Mouse (Mus musculus): ENCODE measurements around the gene Mul1. TPM values are rescaled to one million over a fixed set of nuclear protein-coding genes. Genes with fewer than 3 reads are reported as not detected.

Gene Mul1
- total RNA-seq, 4 experiments from 2014 or later = 72.0 to 84.5 (median 75.5) TPM

- DNase-seq (ENCODE audit: low spot score) = no peak
These were observed 26.4 kb downstream of the Mul1 start for GRCm38 (mm10) chr4:138460910-138461309.

- no peak for DNase-seq (ENCODE audit: low spot score)
These were observed 27.0 kb downstream of the Mul1 start for GRCm38 (mm10) chr4:138461471-138461870.

DNA sequence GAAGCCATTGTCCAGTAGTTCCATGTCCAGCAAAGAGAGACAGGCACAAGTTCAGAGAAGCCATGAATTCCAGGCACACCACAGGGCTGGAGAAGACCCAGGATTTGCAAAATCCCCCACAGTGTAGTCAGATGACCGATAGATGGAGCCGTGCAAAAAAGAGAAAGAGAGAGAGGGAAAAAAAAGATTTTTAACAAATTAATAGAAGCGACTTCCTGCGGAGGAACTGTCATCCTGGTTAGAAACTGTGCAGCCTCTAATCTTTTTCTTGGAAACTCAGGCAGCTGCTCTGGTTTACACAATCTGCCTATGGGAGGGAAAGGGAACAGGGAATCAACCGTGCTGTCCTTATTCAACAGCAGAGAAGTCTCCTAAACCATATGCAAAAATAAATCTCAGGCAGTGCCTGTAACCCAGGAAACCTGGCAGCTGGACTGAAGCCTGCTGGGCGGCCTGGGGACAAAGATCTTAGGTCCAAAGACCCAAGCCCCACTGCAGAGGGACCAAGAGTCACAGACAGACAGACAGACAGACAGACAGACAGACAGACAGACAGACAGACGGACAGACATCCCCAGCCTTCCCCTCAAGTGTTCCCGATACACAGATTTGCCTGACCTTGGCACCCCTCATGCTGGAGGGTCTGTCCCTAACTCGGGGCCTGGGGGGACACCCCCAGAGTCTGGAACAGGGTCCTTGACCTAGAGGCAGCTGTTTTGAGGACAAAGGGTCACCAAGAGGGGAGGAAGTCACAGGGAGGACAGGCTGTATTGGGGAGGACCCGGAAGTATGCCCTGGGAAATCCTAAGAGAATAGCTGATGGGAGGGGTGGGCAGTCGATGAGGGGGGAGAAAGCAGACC is 28.7 kb downstream of the Mul1 start:
- peak; percentile 54 for DNase-seq (ENCODE audit: low spot score)

DNA sequence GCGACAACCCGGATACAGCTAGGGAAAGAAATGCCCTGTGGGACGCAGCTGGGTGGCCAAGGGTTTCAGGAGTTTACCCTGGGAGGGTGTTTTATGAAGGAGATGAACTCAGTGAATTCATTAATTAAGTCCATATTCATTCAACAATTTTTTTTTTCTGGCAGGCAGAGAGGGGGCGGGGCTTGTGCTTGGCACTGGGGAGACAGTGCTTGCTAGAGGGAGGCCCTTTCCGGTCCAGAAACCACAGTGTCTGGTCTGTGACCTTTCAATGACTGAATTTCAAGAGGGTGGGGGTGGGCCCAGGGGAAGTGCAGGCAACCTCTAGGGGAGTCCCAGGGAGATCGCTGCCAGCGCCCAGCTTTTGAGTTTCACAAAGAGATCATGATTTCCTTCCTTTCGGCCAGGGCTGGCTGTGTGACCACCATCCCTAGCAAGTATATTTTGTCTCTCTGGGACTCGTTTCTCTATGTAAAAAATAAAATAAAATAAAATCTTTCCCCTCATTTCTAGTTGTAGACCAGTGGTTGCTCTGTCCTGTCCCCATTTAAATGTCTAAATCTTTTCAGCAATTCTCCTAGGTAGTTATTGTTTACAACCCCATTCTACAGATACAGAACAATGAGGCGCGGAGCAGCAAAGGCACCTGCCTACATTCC is 29.5 kb downstream of the Mul1 start:
- DNase-seq (ENCODE audit: low spot score) = peak; percentile 89

GRCm38 (mm10) chr4:138464667-138465353 is 30.3 kb downstream of the Mul1 start:
- peak; percentile 48 for DNase-seq (ENCODE audit: low spot score)

GRCm38 (mm10) chr4:138465446-138465845 is 31.0 kb downstream of the Mul1 start:
- DNase-seq (ENCODE audit: low spot score) = no peak

DNA sequence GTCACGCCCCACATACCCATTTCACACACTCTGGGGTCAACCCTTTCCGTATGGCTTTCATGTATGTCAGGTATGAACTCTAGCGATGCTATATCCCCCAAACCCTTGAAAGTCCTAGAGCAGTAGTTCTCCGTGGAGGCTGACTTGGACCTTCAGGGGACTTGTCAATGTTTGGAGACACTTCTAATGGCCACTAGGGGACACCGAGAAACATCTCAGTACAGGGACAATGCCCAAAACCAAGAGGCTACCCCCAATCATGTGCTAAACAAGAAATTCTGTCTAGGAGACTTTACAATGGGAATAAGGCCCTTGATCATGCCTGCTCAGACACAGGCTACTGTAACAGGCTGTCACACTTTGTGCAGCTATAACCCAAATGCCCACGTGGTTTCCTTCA is 32.2 kb downstream of the Mul1 start:
- DNase-seq (ENCODE audit: low spot score) = no peak

GRCm38 (mm10) chr4:138467451-138467850 is 33.0 kb downstream of the Mul1 start:
- DNase-seq (ENCODE audit: low spot score) = no peak

- DNase-seq (ENCODE audit: low spot score) = no peak
These were observed 34.6 kb downstream of the Mul1 start for GRCm38 (mm10) chr4:138469080-138469479.

- no peak for DNase-seq (ENCODE audit: low spot score)
These were observed 36.8 kb downstream of the Mul1 start for GRCm38 (mm10) chr4:138471241-138471640.

GRCm38 (mm10) chr4:138479595-138479994 is 45.1 kb downstream of the Mul1 start:
- DNase-seq (ENCODE audit: low spot score) = no peak

- no peak for DNase-seq (ENCODE audit: low spot score)
These were observed 46.5 kb downstream of the Mul1 start for GRCm38 (mm10) chr4:138480962-138481361.

- DNase-seq (ENCODE audit: low spot score) = no peak
These were observed 48.2 kb downstream of the Mul1 start for GRCm38 (mm10) chr4:138482721-138483120.

DNA sequence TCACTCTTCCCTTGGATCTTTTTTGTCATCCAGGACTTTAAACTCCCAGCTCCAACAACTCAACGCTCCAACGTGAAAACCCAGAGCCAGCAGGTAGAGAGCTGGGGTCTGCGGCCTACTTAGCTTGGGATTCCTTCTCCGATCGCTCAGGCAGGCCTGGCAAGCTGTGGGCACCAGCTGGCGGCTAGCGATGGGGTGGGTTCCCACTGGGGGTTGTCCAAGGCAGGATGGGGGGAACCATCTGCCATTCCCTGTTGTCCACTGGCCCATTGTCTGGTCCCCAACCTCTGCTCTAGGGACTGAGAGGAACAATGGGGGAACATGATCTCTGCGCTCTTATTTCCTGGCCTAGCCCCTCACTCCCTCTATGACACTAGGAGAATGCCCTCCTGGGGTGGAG is 53.8 kb downstream of the Mul1 start:
- no peak for DNase-seq (ENCODE audit: low spot score)

- DNase-seq (ENCODE audit: low spot score) = no peak
These were observed 56.6 kb downstream of the Mul1 start for GRCm38 (mm10) chr4:138491088-138491487.

Other genes with a start within 250 kb of the Mul1 start
- 10 to 100 TPM; 81.4 to 89.4 (median 84.4) TPM for gene Hp1bp3, start 218.4 kb upstream of the Mul1 start, total RNA-seq (2022)
- gene Sh2d5, start 184.3 kb upstream of the Mul1 start, total RNA-seq (2022) = under 1 TPM in 1 of 4 experiments, not detected in 3; 0.50 TPM
- under 1 TPM in 3 of 4 experiments, not detected in 1; 0.11 to 0.22 (median 0.14) TPM for gene Kif17, start 184.2 kb upstream of the Mul1 start, total RNA-seq (2022)
- gene Ddost, start 129.9 kb upstream of the Mul1 start, total RNA-seq (2022) = 10 to 100 TPM; 63.3 to 65.5 (median 64.3) TPM
- gene Pink1, start 108.4 kb upstream of the Mul1 start, total RNA-seq (2022) = 100 to 1,000 TPM; 791 to 970 (median 864) TPM
- gene Cda, start 66.7 kb upstream of the Mul1 start, total RNA-seq (2022) = 1 to 10 TPM; 2.1 to 3.2 (median 2.8) TPM
- not detected for gene Fam43b, start 38.1 kb upstream of the Mul1 start, total RNA-seq (2022)
- 10 to 100 TPM; 10.8 to 12.7 (median 11.1) TPM for gene Camk2n1, start 19.6 kb downstream of the Mul1 start, total RNA-seq (2022)
- gene Vwa5b1, start 201.2 kb downstream of the Mul1 start, total RNA-seq (2022) = not detected